Mouse (Mus musculus) gastrocnemius, adult 2 months (tissue): ENCODE measurements around the gene Acox1. TPM values are rescaled to one million over a fixed set of nuclear protein-coding genes. Genes with fewer than 3 reads are reported as not detected.

ENCODE experiments used
- DNase-seq: peaks from one replicate; pipeline ENCODE4 v3.0.0; 2022
- H3K27ac ChIP-seq: fragments of 200-600 bp; 2 replicates; pipeline ENCODE4 v1.8.1; 2022; ENCODE audit warnings: mild to moderate bottlenecking
- H3K4me3 ChIP-seq: fragments of 200-600 bp; 2 replicates; pipeline ENCODE4 v1.8.1; 2022; ENCODE audit warnings: mild to moderate bottlenecking, moderate library complexity
- CTCF ChIP-seq: fragments of 200-600 bp; IDR thresholded peaks from 2 replicates; pipeline ENCODE4 v1.8.1; 2022; ENCODE audit warnings: antibody characterized with exemption, mild to moderate bottlenecking, moderate library complexity
- intact Hi-C: fragments of 180-260 bp; cut with DNase I; formaldehyde crosslinking; loops from one replicate; pipeline ENCODE4 v1.15.1; 2025
- total RNA-seq, 2 experiments: library from RNA; stranded (reverse); gene quantifications; 2 replicates each; pipeline ENCODE4 v1.2.3; 2021

Acox1 gene
- total RNA-seq, 2 experiments from 2014 or later: 79.8 to 118 TPM

DNA sequence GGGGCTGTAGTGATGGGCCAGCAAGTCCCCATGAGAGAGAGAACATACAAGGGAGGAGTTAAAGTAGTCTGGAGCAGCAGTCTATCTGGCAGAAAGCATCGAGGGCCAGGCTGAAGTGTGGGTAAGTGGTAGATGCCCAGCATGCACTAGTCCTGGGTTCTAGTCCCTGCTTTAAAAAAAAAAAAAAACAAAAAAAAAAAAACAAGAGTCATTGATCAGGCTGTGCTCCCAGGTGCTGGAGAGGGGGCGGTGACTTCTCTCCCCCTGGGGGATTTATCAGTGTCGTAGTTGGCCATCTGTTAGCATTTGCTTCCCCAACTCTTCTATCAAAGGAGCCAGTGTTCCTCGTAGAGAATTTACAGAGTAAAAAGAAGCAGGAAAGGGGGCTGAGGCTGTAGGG lies 7.8 kb upstream of the Acox1 start:
- Histone ChIP-seq H3K27ac (no peak overlapping the region), H3K4me3 (no peak overlapping the region)
- no peak for DNase-seq
- TF ChIP-seq CTCF: no peak
- intact Hi-C loops: no loop called here

DNA sequence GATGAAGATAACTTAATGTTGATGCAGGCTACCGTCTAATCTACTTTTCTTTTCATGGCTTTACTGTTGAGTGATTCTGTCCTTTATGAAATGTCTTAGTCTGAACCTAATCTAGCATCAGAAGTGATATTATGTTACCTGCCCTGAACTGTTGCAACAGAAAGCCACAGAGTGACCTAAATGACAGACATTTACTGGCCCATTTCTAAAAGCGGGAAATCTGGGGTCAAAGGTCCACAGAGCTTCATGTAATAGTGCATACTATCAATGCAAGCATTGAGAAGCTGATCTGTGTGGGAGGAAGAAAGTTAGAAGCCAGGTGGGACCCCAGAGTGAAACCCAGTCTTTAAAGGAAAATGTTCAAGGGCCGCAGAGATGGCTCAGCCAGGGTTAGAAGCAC lies 4.3 kb upstream of the Acox1 start:
- intact Hi-C loops: no loop called here
- H3K27ac ChIP-seq: no peak overlapping the region
- TF ChIP-seq CTCF: no peak
- no peak overlapping the region for H3K4me3 ChIP-seq
- DNase-seq: no peak

DNA sequence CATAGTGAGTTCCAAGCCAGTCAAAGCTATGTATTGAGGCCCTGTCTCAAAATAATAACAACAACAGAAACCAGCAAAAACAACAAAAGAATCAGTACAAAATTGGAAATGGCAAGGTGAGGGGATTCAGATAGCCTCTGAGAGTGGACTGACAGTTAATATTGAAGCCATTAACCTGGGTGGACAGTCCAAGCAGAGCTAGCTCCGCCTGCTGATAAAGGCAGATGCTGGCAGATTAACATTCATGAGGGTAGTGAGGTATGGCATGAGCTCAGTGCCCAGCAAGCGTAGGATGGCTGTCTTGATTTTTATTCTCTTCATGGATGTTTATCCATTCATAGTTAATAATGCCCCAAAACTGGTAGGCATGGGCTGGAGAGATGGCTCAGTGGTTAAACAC lies 2.3 kb upstream of the Acox1 start:
- no peak overlapping the region for H3K4me3 ChIP-seq
- TF ChIP-seq CTCF: no peak
- H3K27ac ChIP-seq: no peak overlapping the region
- intact Hi-C loops: no loop called here
- no peak for DNase-seq

DNA sequence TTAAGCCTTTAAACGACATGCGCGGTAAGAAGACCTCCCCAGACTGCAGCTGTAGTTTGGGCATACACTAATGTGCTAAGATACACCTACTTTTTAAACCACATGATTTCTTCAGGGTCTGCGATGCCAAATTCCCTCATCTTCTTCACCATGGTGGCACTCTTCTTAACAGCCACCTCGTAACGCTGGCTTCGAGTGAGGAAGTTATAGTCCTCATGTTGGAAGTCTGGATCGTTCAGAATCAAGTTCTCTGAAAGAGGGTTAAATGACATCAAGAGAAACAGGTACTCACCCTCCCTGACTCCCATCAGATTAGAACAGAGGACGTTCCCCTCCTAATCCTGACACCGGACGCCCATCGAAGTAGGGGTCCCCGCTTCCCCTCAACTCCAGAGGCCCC lies 713 bp downstream of the Acox1 start:
- H3K27ac ChIP-seq: peak overlapping the region; percentile 97
- peak overlapping the region; percentile 86 for H3K4me3 ChIP-seq
- intact Hi-C loops: loop anchor here (2.0 kb wide), 1 partner anchor 111 kb away; the partner anchor contains the start of gene Wbp2
- no peak for TF ChIP-seq CTCF
- no peak for DNase-seq

DNA sequence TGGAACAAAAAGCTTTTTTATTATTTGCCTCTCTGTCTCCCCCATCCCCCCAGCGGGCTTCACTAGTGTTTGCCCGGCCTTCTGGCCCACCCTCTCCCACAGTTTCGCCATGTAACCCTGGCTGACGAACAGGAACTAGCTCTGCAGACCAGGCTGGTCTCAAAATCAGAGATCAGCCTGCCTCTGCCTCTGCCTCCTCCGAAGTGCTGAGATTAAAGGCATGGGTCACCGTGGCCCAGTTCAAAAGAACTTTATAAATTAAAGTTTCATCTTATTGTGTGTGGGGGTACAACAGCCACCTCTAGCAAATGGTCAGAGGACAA lies 1.3 kb downstream of the Acox1 start:
- Histone ChIP-seq H3K4me3 (peak overlapping the region; percentile 86), H3K27ac (peak overlapping the region; percentile 97)
- no peak for TF ChIP-seq CTCF
- DNase-seq: no peak
- intact Hi-C loops: no loop called here

DNA sequence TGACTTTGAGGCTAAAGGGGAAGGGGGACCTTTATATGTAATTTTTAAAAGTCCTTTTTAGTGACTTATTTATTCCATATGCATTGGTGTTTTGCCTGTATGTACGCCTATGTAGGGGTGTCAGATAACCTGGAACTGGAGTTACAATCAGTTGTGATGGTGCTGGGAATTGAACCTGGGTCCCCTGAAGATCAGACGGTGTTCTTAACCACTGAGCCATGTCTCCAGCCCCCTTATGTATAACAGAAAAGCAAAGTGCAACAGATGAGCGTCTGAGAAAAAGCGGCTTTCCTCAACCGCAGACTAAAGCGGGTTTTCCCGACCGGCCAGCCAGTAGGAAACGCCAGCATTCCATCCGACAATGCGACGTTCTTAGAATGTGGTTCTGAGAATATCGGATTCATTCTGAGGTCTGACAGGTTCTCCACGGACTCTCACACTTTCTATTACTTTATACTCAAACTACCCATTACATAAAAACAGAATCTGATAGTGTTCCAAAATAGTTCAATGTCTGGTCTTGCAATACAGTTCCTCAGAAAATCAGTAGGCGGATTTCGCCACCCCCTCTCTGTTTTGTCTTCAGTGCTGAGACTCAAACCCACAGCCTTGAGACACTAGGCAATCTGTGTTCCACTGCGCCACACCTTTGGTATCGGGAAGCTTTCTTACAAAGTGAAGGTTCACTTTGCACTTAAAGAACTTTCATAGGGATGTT lies 1.8 kb downstream of the Acox1 start:
- DNase-seq: no peak
- TF ChIP-seq CTCF: no peak
- Histone ChIP-seq H3K27ac (peak overlapping the region; percentile 97; the same call in 1 of the 2 replicates), H3K4me3 (peak overlapping the region; percentile 86)
- intact Hi-C loops: loop anchor here (1.0 kb wide), 1 partner anchor 27 kb away; no protein-coding TSS in a partner anchor

DNA sequence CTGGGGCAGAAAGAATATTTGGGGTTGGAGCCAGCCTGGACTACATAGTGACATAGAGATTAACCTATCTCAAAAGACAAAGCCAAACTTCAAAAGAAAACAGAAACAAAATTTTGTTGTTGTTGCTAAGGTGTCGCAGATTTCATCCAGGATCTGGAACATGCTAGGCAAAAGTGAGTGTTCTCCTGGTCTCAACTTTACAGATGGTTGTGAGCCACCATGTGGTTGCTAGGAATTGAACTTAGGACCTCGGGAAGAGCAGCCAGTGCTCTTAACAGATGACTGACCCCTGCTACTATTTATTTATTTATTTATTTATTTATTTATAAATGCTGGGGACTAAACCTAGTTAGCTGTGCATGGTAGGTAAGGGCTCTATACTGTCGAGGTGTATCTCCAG lies 2.5 kb downstream of the Acox1 start:
- DNase-seq: no peak
- intact Hi-C loops: loop anchor here (1.0 kb wide), 1 partner anchor 28 kb away; no protein-coding TSS in a partner anchor
- Histone ChIP-seq H3K4me3 (no peak overlapping the region), H3K27ac (peak overlapping the region; percentile 12; the same call in 1 of the 2 replicates)
- no peak for TF ChIP-seq CTCF

DNA sequence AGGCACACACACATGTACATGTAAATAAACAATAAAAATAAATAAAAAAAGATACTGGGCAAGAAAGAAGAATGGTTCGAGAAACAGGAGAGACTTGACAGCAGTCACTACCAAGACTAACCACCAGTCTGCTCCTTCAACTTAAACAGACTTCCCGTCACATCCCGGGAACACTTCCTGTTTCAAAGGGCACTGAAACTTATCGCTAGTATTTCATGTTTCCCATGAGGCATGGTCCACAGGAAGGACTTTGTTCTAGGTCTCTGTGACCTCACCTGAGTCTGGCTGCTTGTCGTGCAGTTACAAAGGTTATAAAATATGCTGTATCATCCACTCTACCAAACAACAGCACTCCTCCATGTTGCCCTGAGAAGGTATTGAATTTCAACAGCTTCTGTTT lies 3.6 kb downstream of the Acox1 start:
- no peak for DNase-seq
- peak overlapping the region; percentile 53 for H3K27ac ChIP-seq
- no peak for TF ChIP-seq CTCF
- intact Hi-C loops: no loop called here
- H3K4me3 ChIP-seq: peak overlapping the region; percentile 43

DNA sequence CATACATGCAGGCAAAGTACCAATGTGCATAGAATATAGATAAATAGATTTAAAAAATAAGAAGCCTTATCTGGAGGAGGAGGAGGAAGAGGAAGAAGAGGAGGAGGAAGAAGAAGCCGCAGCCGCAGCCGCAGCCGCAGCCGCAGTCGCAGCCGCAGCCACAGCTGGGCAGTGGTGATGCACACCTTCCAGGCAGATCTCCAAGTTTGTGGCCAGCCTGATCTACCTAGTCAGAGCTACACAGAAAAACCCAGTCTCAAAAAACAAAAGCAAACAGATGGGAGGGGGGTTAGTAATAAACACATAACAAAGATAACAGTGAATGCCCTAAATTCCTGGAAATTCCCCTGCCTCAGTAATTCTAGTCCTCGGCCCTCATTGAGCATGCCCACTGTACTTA lies 4.2 kb downstream of the Acox1 start:
- no peak for TF ChIP-seq CTCF
- intact Hi-C loops: no loop called here
- peak overlapping the region; percentile 26; the same call in 1 of the 2 replicates for H3K4me3 ChIP-seq

DNA sequence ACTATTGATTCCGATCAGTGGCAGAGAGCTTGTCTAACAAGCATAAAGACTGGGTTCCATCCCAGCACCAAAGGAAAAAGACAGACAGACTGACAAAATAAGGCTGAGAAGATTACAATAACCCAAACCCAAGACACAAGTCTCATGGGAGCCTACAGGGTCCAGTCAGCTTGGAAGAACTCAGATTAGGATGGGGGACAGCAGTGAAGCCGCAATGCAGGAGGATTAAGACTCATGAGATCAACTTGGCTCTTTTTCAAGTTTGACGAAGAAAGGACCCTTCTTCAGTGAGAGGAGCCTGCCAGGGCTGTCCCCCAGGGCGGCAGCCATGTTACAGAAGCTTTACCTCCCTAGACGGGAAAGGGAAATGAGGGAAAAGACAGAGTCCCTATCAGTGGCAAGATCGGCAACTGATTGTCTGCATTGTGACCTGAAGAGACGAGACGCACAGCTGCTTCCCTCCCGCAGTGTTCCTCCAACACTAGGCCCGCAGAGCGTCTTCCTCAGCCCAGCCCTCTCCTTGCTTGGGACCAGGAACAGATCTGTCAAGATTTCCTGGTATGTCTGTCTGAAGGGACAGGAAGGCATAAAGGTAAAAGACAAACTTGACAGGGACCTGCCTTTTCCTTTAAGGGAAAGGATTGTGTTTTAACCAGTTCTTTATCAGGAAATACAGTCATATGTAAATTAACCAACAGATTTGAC lies 11.5 kb downstream of the Acox1 start:
- TF ChIP-seq CTCF: no peak
- Histone ChIP-seq H3K27ac (peak overlapping the region; percentile 66; the same call in 1 of the 2 replicates), H3K4me3 (no peak overlapping the region)
- DNase-seq: no peak
- intact Hi-C loops: no loop called here

More for the DNA sequence above, 4.2 kb downstream of the Acox1 start:
- H3K27ac ChIP-seq: peak overlapping the region; percentile 53
- DNase-seq: no peak

DNA sequence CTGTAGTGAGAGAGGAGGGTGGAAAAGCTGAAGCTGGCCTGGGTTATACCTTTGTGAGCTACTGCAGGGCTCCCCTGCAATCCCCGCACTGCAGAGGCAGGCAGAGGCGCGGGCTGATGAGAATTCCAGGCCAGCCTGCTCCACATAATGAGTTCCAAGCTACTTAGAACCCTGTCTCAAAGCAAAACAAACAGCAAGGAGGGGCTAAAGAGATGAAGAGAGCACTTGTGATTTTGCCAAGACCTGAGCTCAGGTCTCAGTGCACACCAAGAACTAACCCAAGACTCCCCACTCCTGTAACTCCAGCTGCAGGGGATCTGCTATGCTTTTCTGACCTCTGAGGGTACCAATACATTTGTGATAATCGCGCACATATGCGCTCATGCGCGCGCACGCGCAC lies 12.5 kb downstream of the Acox1 start:
- no peak overlapping the region for H3K4me3 ChIP-seq
- intact Hi-C loops: no loop called here
- H3K27ac ChIP-seq: peak overlapping the region; percentile 66
- DNase-seq: no peak
- TF ChIP-seq CTCF: no peak

DNA sequence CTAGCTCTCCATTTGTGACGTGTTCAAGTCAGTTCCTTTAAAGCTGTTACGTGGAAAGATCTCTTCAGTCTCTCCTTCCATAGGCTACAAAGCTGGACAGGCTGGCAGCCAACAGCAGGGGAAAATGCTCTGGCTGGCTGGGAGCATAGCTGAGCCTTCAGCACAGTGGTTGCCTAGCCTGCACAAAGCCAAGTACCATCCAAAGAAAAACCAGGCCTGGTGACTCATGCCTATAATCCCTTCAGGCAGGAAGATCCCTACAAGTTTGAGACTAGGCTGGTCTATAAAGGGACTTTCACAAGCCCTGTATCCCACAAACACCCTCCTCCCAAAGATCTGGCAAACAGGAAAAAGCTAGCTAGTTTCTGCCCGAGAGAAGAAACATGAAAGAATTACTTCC lies 13.0 kb downstream of the Acox1 start:
- intact Hi-C loops: no loop called here
- peak; percentile 47 for DNase-seq
- no peak for TF ChIP-seq CTCF
- Histone ChIP-seq H3K27ac (peak overlapping the region; percentile 66), H3K4me3 (no peak overlapping the region)

DNA sequence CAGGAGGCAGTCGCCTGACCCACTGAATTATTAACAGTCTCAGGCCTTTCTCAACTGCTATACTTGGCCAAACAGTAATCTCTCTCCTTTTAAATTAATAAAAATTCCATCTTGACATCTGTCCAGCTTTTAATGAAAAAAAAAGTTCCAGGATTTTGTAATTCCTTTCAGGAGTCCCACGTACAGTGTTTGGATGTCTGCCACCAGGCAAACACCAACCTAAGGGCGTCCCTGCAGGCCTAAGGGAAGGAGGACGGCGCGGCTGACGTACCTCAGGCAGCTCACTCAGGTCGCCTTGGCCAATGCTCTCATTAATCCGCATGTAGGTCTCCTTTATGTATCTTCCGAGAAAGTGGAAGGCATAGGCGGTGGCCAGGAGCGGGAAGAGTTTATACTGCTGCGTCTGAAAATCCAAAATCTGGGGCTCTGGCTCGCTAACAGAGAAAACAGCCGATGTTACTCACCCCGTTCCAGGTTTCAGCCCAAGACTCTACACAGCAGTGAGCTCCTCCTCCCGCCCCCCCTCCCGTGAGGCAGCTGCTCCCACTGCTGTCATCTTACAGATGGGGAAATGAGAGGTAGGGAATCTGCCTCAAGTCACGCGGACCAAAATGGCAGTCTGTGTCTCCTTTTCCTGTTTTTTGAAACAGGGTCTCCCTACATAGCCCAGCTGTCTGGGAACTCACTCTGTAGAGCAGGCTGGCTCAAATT lies 20.3 kb downstream of the Acox1 start:
- intact Hi-C loops: no loop called here
- TF ChIP-seq CTCF: no peak
- no peak overlapping the region for H3K4me3 ChIP-seq
- no peak overlapping the region for H3K27ac ChIP-seq
- no peak for DNase-seq
